Mouse (Mus musculus): ENCODE results near the gene Zfp36l1. TPM values are rescaled to one million over a fixed set of nuclear protein-coding genes. Genes with fewer than 3 reads are reported as not detected.

Gene Zfp36l1
- 10 to 100 TPM; 37.3 to 40.0 TPM for total RNA-seq (2021)

- intact Hi-C loops (cut with DNase I): loop anchor here (5.0 kb wide), 5 partner anchors 51 to 501 kb away; no protein-coding TSS in a partner anchor
- DNase-seq (ENCODE audit: low spot score in 2 of 2): peak; percentile 64 to 72
Observed at GRCm38 (mm10) chr12:80112852-80113551, at the start of gene Zfp36l1. Gene Zfp36l1, minus strand, starts transcription at chr12:80113013.

- intact Hi-C loops (cut with DNase I): loop anchor here (10.0 kb wide), 1 partner anchor 302 kb away; the partner anchor contains the start of gene Exd2
- no peak for DNase-seq (ENCODE audit: low spot score in 2 of 2)
Observed at GRCm38 (mm10) chr12:80162448-80162847, 49.6 kb upstream of the Zfp36l1 start.

- intact Hi-C loops (cut with DNase I): loop anchor here (5.0 kb wide), 2 partner anchors 230 to 565 kb away; no protein-coding TSS in a partner anchor
- no peak for DNase-seq (ENCODE audit: low spot score in 2 of 2)
Observed at GRCm38 (mm10) chr12:80157675-80158074, 44.9 kb upstream of the Zfp36l1 start.

GRCm38 (mm10) chr12:80153687-80154326 lies 41.0 kb upstream of the Zfp36l1 start:
- no peak for DNase-seq (ENCODE audit: low spot score in 2 of 2)

GRCm38 (mm10) chr12:80153078-80153477 lies 40.3 kb upstream of the Zfp36l1 start:
- no peak for DNase-seq (ENCODE audit: low spot score in 2 of 2)
- intact Hi-C loops (cut with DNase I): no loop called here

More at GRCm38 (mm10) chr12:80153687-80154326, 41.0 kb upstream of the Zfp36l1 start:
- intact Hi-C loops (cut with DNase I): no loop called here

- DNase-seq (ENCODE audit: low spot score in 2 of 2): no peak
- intact Hi-C loops (cut with DNase I): no loop called here
Observed at GRCm38 (mm10) chr12:80151821-80152220, 39.0 kb upstream of the Zfp36l1 start.

- no peak for DNase-seq (ENCODE audit: low spot score in 2 of 2)
- intact Hi-C loops (cut with DNase I): no loop called here
Observed at GRCm38 (mm10) chr12:80150624-80151023, 37.8 kb upstream of the Zfp36l1 start.

- no peak for DNase-seq (ENCODE audit: low spot score in 2 of 2)
- intact Hi-C loops (cut with DNase I): loop anchor here (2.0 kb wide), 1 partner anchor 789 kb away; no protein-coding TSS in a partner anchor
Observed at GRCm38 (mm10) chr12:80147563-80148214, 34.9 kb upstream of the Zfp36l1 start.

GRCm38 (mm10) chr12:80146227-80147223 lies 33.7 kb upstream of the Zfp36l1 start:
- intact Hi-C loops (cut with DNase I): loop anchor here (2.0 kb wide), 1 partner anchor 788 kb away; no protein-coding TSS in a partner anchor
- DNase-seq (ENCODE audit: low spot score in 2 of 2): peak; percentile 55 to 59

- DNase-seq (ENCODE audit: low spot score in 2 of 2): no peak
- intact Hi-C loops (cut with DNase I): no loop called here
Observed at GRCm38 (mm10) chr12:80145365-80145764, 32.6 kb upstream of the Zfp36l1 start.

- DNase-seq (ENCODE audit: low spot score in 2 of 2): no peak
- intact Hi-C loops (cut with DNase I): no loop called here
Observed at GRCm38 (mm10) chr12:80144846-80145245, 32.0 kb upstream of the Zfp36l1 start.

GRCm38 (mm10) chr12:80141470-80141869 lies 28.7 kb upstream of the Zfp36l1 start:
- intact Hi-C loops (cut with DNase I): no loop called here
- no peak for DNase-seq (ENCODE audit: low spot score in 2 of 2)

GRCm38 (mm10) chr12:80141011-80141410 lies 28.2 kb upstream of the Zfp36l1 start:
- intact Hi-C loops (cut with DNase I): no loop called here
- no peak for DNase-seq (ENCODE audit: low spot score in 2 of 2)

GRCm38 (mm10) chr12:80137744-80138143 lies 24.9 kb upstream of the Zfp36l1 start:
- intact Hi-C loops (cut with DNase I): loop anchor here (10.0 kb wide), 1 partner anchor 613 kb away; no protein-coding TSS in a partner anchor
- DNase-seq (ENCODE audit: low spot score in 2 of 2): no peak

GRCm38 (mm10) chr12:80137246-80137645 lies 24.4 kb upstream of the Zfp36l1 start:
- DNase-seq (ENCODE audit: low spot score in 2 of 2): no peak
- intact Hi-C loops (cut with DNase I): loop anchor here (10.0 kb wide), 1 partner anchor 612 kb away; no protein-coding TSS in a partner anchor

- no peak for DNase-seq (ENCODE audit: low spot score in 2 of 2)
- intact Hi-C loops (cut with DNase I): loop anchor here (10.0 kb wide), 1 partner anchor 612 kb away; no protein-coding TSS in a partner anchor
Observed at GRCm38 (mm10) chr12:80136264-80136930, 23.6 kb upstream of the Zfp36l1 start.

GRCm38 (mm10) chr12:80135173-80135572 lies 22.4 kb upstream of the Zfp36l1 start:
- no peak for DNase-seq (ENCODE audit: low spot score in 2 of 2)
- intact Hi-C loops (cut with DNase I): loop anchor here (10.0 kb wide), 1 partner anchor 610 kb away; no protein-coding TSS in a partner anchor

GRCm38 (mm10) chr12:80133011-80133545 lies 20.3 kb upstream of the Zfp36l1 start:
- no peak for DNase-seq (ENCODE audit: low spot score in 2 of 2)
- intact Hi-C loops (cut with DNase I): loop anchor here (2.0 to 10.0 kb wide), 2 partner anchors 520 to 608 kb away; no protein-coding TSS in a partner anchor
